Mouse (Mus musculus) heart, postnatal 25 days (tissue): ENCODE results near the gene Ift27. TPM values are rescaled to one million over a fixed set of nuclear protein-coding genes. Genes with fewer than 3 reads are reported as not detected.

Experiments used
- DNase-seq: peaks from one replicate; pipeline ENCODE4 v3.0.0; 2022; ENCODE audit warnings: low spot score
- intact Hi-C: fragments of 180-260 bp; cut with DNase I; formaldehyde crosslinking; loops from one replicate; pipeline ENCODE4 v1.15.1; 2025
- total RNA-seq, 2 experiments: library from RNA; stranded (reverse); gene quantifications; 2 replicates each; pipeline ENCODE4 v1.2.3; 2021

Gene Ift27
- total RNA-seq, 2 experiments from 2014 or later: 10.2 to 11.2 TPM

- intact Hi-C loops: loop anchor here (10.0 kb wide), 1 partner anchor 252 kb away; the partner anchor contains the start of gene Kctd17
- DNase-seq: no peak
These were observed 749 bp downstream of the Ift27 start for GRCm38 (mm10) chr15:78172899-78173817.

GRCm38 (mm10) chr15:78172256-78172898 lies 1.5 kb downstream of the Ift27 start:
- DNase-seq: no peak
- intact Hi-C loops: loop anchor here (10.0 kb wide), 1 partner anchor 252 kb away; the partner anchor contains the start of gene Kctd17

DNA sequence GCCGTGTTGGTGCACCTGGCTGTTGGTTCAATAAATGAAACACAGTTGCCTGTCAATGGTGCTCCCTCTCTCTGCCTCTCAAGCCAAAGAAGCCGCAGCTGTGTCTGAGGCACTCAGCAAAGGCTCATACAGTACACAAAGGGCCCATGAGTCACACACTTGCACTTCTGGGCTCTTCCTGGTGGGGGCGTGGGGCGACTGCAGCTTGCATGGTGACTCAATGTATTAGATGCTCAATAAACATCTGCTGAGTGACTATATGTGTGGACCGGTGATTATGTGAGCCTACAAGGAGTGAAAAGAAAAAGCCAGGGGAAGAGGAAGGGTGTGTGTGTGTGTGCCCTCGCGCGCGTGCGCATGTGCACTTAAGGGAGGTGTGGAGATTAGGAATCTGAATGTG lies 2.3 kb downstream of the Ift27 start:
- DNase-seq: no peak
- intact Hi-C loops: loop anchor here (10.0 kb wide), 1 partner anchor 253 kb away; the partner anchor contains the start of gene Kctd17

GRCm38 (mm10) chr15:78170708-78171107 lies 3.2 kb downstream of the Ift27 start:
- intact Hi-C loops: loop anchor here (10.0 kb wide), 1 partner anchor 254 kb away; the partner anchor contains the start of gene Kctd17
- no peak for DNase-seq

GRCm38 (mm10) chr15:78169566-78169965 lies 4.3 kb downstream of the Ift27 start:
- no peak for DNase-seq
- intact Hi-C loops: no loop called here

DNA sequence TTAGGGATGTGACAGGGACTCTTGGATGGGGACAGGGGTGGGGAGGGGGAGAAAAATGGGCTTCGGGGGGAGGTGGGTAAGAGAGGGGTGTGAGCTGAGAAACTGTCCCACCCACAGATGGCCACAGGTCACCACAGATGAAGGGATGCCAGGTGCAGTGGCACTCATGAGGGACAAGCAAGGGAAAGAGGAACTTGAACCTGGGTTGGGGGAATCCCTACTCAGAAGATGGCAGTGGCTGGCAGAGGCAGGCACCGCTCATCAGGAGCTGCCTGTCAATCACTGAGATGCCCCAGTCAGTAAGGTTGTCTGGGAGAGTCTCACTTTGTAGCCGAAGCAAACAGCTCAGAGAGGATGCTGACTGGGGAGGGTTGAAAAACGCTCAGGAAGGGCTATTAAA lies 8.6 kb downstream of the Ift27 start:
- intact Hi-C loops: no loop called here

GRCm38 (mm10) chr15:78164466-78164865 lies 9.4 kb downstream of the Ift27 start:
- intact Hi-C loops: no loop called here
- no peak for DNase-seq

More for the DNA sequence above, 8.6 kb downstream of the Ift27 start:
- no peak for DNase-seq

DNA sequence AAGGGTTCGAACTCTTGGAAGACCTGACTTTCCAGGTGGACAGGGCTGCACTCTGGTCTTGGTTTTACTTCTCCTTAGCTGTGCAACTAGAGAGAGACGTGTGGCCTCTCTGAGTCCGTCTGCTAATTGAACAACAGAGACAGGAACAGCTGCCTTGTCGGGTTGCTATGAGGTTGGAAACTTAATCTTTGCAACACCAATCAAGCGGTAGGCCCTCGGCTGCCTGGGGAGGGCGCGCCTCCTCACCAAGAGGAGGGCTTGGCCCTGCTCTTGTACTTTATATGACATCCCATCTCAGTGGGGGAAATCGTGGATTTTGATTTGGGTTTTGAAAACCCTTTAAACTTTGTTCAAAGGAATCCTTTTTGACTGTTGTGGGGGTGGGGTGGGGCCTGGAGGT lies 12.0 kb downstream of the Ift27 start:
- intact Hi-C loops: no loop called here
- DNase-seq: no peak

- no peak for DNase-seq
- intact Hi-C loops: no loop called here
These were observed 15.6 kb downstream of the Ift27 start for GRCm38 (mm10) chr15:78158335-78158734.

GRCm38 (mm10) chr15:78157824-78158223 lies 16.1 kb downstream of the Ift27 start:
- no peak for DNase-seq
- intact Hi-C loops: no loop called here

DNA sequence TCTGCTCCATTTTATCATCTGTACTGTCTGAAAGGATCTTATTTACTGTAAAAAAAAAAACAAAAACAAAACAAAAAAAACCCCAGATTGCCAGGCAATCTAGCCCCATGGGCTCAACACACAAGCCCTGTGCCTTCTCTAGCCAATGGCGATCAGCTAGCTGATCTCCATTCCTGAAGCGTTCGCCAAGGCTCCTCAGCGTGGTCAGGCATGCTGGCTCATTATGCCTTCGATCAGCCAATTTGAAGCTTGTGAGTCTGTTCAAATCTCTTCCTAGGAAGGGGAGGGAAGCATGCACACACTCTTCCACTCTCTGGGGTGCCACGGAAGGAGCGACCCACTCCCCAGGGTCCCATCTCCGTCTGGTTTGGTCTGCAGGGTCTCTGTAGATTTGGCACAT lies 16.6 kb downstream of the Ift27 start:
- no peak for DNase-seq
- intact Hi-C loops: no loop called here

- no peak for DNase-seq
- intact Hi-C loops: no loop called here
These were observed 18.5 kb downstream of the Ift27 start for GRCm38 (mm10) chr15:78155421-78155820.

GRCm38 (mm10) chr15:78153045-78153775 lies 20.7 kb downstream of the Ift27 start:
- intact Hi-C loops: no loop called here
- DNase-seq: no peak

GRCm38 (mm10) chr15:78148565-78148964 lies 25.3 kb downstream of the Ift27 start:
- intact Hi-C loops: no loop called here
- no peak for DNase-seq

DNA sequence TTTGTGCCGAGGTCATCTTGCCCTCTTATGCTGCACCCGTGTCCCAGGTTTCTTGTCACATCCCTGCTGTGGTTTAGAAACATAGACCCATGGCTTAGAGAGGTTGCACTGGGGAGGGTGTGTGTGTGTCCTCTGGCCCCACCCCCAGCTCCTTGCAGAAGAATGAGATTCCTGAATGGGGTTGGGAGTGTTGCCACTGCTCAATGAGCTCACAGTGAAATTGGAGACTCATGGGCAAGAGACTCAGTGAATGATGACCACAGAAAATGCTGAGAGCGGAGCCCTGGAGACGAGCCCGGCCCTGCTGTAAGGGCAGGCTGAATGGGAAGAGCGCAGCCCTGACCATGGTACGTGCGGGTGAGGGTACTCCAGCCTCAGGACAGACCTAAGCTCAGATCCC lies 33.7 kb downstream of the Ift27 start:
- intact Hi-C loops: no loop called here
- DNase-seq: no peak

DNA sequence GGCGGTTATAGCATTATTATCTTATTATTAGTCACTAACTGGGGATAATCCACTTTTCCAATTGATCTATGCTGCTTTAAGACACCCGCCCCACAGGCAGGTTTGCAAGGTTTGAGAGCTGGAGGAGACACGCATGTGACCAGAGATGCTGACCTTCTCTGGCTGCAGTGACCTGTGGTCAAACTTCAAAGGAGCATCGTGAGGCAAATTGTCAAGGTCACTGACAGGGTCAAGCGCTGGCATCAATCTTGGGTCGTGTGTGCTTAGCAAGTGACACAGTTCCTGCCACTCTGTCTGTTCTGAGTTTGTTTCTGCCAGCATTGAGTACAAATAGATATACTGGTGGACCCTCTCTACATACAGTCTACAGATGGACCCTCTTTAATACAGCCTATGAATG lies 39.3 kb downstream of the Ift27 start:
- DNase-seq: no peak

GRCm38 (mm10) chr15:78133389-78133788 lies 40.5 kb downstream of the Ift27 start:
- intact Hi-C loops: no loop called here

More for the DNA sequence above, 39.3 kb downstream of the Ift27 start:
- intact Hi-C loops: no loop called here

DNA sequence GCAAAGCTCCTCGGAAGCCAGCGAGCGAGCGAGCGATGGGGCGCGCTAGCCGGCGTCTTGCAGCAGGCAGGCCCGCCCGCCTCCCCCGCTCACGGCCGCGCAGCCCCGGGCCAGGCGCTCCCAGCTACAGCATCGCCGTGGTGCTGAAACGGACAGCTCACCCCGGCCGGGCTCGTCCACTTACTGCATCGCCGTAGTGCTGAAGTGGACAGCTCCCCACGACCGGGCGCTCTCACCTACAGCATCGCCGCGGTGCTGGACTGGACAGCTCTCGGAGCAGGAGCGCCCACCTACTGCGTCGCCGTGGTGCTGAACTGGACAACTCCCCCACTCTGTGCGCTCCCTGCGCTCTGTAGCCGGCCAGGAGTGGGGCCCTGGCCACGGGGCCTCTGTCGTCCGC lies 54.2 kb downstream of the Ift27 start, which contains the start of gene Cacng2:
Gene Cacng2, minus strand, starts transcription at position 325 of the 400 bp plus-strand sequence.
- intact Hi-C loops: no loop called here
- peak; percentile 84 for DNase-seq

More at GRCm38 (mm10) chr15:78133389-78133788, 40.5 kb downstream of the Ift27 start:
- no peak for DNase-seq

- DNase-seq: no peak
- intact Hi-C loops: no loop called here
These were observed 54.7 kb downstream of the Ift27 start for GRCm38 (mm10) chr15:78119248-78119647.
